Mouse (Mus musculus): ENCODE data around the gene Pafah2.

Gene Pafah2

DNA sequence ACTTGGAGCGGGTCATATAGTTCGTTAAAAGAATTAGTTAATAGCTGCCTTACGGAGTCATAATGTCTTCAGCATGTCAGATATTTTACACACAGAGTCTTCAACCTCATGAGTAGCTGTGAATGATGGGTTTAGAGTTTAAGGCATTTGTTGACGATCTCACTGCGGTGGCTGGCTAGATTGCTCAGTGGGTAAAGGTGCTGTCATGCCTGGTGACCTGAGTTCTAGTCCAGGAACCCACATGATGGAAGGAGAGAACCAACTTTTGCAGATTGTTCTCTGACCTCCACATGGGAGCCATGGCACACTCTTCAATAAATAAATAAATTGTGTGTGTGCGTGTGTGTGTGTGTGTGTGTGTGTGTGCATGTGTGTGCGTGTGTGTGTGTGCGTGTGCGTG is 1.6 kb downstream of the Pafah2 start:
- H3K9me3 ChIP-seq (ENCODE audit: low read length): no peaks in the 10 kb centered on the region
- H3K27me3 ChIP-seq (ENCODE audit: insufficient read depth, low read length): peaks cover 6% of the 10 kb centered on the region; the same call in 1 of the 2 replicates
- H3K4me3 ChIP-seq (replicated peaks; ENCODE audit: low read length): no peak overlapping the region
- peaks cover 57% of the 10 kb centered on the region for H3K4me1 ChIP-seq (replicated peaks; ENCODE audit: low read depth, low read length)
- peaks cover 3% of the 10 kb centered on the region; the same call in 1 of the 2 replicates for H3K36me3 ChIP-seq (ENCODE audit: insufficient read depth, low read length)
- TF ChIP-seq CTCF (conservative IDR thresholded peaks at IDR 0.05; ENCODE audit: low read length) (no peak), NANOG (IDR thresholded peaks at IDR 0.05; ENCODE audit: borderline replicate concordance, low read length) (no peak), POU5F1 (IDR thresholded peaks at IDR 0.05; ENCODE audit: borderline replicate concordance, low read length) (no peak)

DNA sequence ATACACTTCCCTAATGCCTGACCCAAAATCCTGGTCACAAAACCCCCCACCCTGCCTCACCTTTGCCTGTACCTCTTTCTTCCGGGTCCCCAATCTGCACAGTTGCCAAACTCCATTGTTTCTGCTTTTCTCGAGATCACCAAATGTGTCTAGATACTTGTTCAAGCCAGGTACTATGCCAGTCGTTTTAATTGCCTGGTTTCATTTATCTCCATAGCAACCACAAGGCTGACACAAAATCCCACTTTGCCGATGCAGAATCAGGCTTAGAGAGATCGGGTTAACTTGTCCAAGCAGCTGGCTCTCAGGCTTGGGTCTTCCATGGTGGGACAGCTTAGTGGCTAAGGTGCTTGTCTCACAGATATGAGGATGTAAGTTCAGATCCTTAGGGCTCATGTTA is 4.1 kb downstream of the Pafah2 start:
- Histone ChIP-seq H3K27me3 (ENCODE audit: insufficient read depth, low read length) (peaks cover 6% of the 10 kb centered on the region; the same call in 1 of the 2 replicates), H3K9me3 (ENCODE audit: low read length) (no peaks in the 10 kb centered on the region), H3K4me1 (replicated peaks; ENCODE audit: low read depth, low read length) (peaks cover 71% of the 10 kb centered on the region), H3K36me3 (ENCODE audit: insufficient read depth, low read length) (peaks cover 3% of the 10 kb centered on the region; the same call in 1 of the 2 replicates), H3K4me3 (replicated peaks; ENCODE audit: low read length) (0 out of 2 replicates have a peak overlapping the region, but pooled peaks have one; percentile 17)
- TF ChIP-seq CTCF (conservative IDR thresholded peaks at IDR 0.05; ENCODE audit: low read length) (no peak), NANOG (IDR thresholded peaks at IDR 0.05; ENCODE audit: borderline replicate concordance, low read length) (no peak)

DNA sequence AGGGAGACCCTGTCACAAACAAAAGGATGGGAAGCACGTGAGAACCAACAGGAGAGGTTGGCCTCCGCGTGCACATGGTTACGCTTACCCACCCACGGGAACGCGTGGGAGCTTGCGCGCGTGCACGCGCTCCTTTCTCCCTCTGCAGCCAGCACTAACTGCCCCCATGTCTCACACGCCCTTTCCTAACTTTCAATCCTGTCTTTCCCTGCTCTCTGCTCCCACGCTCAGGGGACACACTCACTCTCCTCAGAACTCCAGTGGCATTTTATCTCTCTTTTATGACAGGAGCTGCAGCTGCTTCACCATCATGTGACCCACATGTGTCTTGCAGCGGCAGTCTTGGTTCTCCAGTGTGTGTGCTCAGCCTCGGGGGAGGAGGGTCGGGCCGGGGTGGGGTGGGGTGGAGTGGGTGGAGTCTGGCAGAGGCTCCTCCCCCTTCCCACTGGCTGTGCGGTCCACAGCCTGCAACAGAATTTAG is 5.1 kb downstream of the Pafah2 start:
- Histone ChIP-seq H3K36me3 (ENCODE audit: insufficient read depth, low read length) (peaks cover 3% of the 10 kb centered on the region; the same call in 1 of the 2 replicates), H3K27me3 (ENCODE audit: insufficient read depth, low read length) (peaks cover 6% of the 10 kb centered on the region; the same call in 1 of the 2 replicates), H3K4me1 (replicated peaks; ENCODE audit: low read depth, low read length) (peaks cover 67% of the 10 kb centered on the region), H3K4me3 (replicated peaks; ENCODE audit: low read length) (peak overlapping the region; percentile 80), H3K9me3 (ENCODE audit: low read length) (no peaks in the 10 kb centered on the region)
- TF ChIP-seq CTCF (conservative IDR thresholded peaks at IDR 0.05; ENCODE audit: low read length): no peak
- TF ChIP-seq NANOG (IDR thresholded peaks at IDR 0.05; ENCODE audit: borderline replicate concordance, low read length): no peak
- TF ChIP-seq POU5F1 (IDR thresholded peaks at IDR 0.05; ENCODE audit: borderline replicate concordance, low read length): no peak

DNA sequence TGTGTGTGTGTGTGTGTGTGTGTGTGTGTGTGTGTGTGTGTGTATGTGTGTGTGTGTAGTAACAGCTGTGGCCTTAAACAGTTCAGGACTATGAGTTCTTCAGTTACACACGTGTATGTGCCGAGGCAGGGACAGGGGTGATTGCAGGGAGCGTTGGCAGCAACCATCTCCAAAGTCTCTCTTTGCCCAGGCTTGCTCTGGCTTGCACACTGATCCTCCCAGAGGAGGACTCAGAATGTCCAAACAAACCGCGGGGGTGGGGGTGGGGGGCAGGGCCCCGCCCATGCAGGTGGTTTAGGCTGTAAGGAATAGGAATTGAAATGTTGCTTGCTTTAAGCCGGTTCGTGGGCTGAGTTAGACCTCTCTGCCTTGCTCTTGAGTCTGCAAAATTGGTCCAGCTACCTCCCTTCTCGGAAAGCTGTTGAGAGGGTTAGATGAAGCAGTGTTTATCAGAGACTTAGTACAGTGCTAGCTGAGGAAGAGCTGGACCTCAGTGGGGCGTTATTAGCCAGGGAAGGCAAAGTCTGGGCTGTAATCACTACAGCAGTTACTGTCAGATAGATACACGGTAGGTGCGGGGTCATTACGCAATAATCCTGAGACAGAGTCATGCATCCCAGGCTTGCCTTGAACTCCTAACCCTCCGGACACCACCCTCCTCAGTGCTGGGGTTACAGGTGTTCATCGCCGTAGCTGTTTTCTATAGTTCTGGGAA is 5.9 kb downstream of the Pafah2 start:
- Histone ChIP-seq H3K36me3 (ENCODE audit: insufficient read depth, low read length) (peaks cover 3% of the 10 kb centered on the region; the same call in 1 of the 2 replicates), H3K9me3 (ENCODE audit: low read length) (no peaks in the 10 kb centered on the region), H3K27me3 (ENCODE audit: insufficient read depth, low read length) (peaks cover 6% of the 10 kb centered on the region; the same call in 1 of the 2 replicates), H3K4me1 (replicated peaks; ENCODE audit: low read depth, low read length) (peaks cover 61% of the 10 kb centered on the region), H3K4me3 (replicated peaks; ENCODE audit: low read length) (peak overlapping the region; percentile 80)
- no peak for TF ChIP-seq CTCF (conservative IDR thresholded peaks at IDR 0.05; ENCODE audit: low read length)
- no peak for TF ChIP-seq POU5F1 (IDR thresholded peaks at IDR 0.05; ENCODE audit: borderline replicate concordance, low read length)
- no peak for TF ChIP-seq NANOG (IDR thresholded peaks at IDR 0.05; ENCODE audit: borderline replicate concordance, low read length)

DNA sequence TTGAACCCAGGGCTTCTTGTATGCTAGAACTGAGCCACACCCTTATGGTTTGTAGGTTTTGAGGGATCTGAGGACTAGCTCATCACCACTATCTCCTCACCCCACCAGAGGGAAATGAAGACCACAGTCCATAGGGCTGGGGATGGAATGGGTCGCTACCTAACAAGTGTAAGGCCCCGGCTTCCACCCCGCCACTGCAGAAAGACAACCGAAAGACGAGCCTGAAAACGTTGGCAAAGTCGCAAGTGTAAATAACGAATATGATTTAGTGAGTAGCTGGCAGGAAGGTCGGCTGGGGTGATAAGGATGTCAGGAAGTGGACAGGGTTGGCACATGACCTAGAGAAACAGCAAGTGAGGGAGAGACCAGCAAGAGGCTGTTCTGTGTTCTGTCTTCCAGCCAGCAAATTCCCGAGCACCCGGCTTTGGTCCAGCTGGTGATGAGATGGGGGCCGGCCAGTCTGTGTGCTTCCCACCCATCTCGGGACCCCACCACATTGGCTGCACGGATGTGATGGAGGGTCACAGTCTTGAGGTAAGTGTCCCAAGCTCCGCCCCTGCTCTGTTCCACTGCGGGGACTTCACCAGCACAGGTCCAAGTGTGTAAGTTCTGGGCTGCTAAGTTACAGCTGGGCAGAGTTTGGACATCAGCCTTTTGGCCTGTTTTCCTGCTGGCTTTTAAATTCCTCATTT is 6.6 kb downstream of the Pafah2 start:
- Histone ChIP-seq H3K4me3 (replicated peaks; ENCODE audit: low read length) (peak overlapping the region; percentile 2; the same call in 1 of the 2 replicates), H3K9me3 (ENCODE audit: low read length) (no peaks in the 10 kb centered on the region), H3K4me1 (replicated peaks; ENCODE audit: low read depth, low read length) (peaks cover 54% of the 10 kb centered on the region), H3K36me3 (ENCODE audit: insufficient read depth, low read length) (peaks cover 8% of the 10 kb centered on the region), H3K27me3 (ENCODE audit: insufficient read depth, low read length) (peaks cover 6% of the 10 kb centered on the region; the same call in 1 of the 2 replicates)
- TF ChIP-seq NANOG (IDR thresholded peaks at IDR 0.05; ENCODE audit: borderline replicate concordance, low read length) (no peak), CTCF (conservative IDR thresholded peaks at IDR 0.05; ENCODE audit: low read length) (no peak), POU5F1 (IDR thresholded peaks at IDR 0.05; ENCODE audit: borderline replicate concordance, low read length) (no peak)

DNA sequence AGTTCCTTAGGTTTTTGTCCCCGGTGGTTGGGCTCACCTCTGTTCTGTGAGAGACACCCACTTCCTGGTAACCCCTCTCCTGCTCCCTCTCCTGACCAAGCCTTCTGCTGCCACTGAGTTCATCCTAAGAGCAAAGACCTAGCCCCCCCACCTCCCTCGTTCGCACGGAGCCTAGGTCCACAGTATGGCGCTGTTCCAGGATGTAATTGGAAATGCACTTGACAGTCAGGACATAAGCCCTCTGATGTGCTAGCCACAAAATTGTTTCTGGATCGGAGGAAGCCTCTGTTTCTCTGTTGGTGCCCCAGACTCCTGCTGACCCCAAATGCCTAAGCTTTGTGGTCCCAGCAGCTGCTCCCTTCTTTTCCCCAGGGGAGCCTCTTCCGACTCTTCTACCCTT is 7.6 kb downstream of the Pafah2 start:
- no peaks in the 10 kb centered on the region for H3K9me3 ChIP-seq (ENCODE audit: low read length)
- H3K36me3 ChIP-seq (ENCODE audit: insufficient read depth, low read length): peaks cover 8% of the 10 kb centered on the region
- H3K27me3 ChIP-seq (ENCODE audit: insufficient read depth, low read length): peaks cover 6% of the 10 kb centered on the region; the same call in 1 of the 2 replicates
- no peak for TF ChIP-seq NANOG (IDR thresholded peaks at IDR 0.05; ENCODE audit: borderline replicate concordance, low read length)
- no peak for TF ChIP-seq POU5F1 (IDR thresholded peaks at IDR 0.05; ENCODE audit: borderline replicate concordance, low read length)
- peak; percentile 28 for TF ChIP-seq CTCF (conservative IDR thresholded peaks at IDR 0.05; ENCODE audit: low read length)
- H3K4me1 ChIP-seq (replicated peaks; ENCODE audit: low read depth, low read length): peaks cover 51% of the 10 kb centered on the region
- no peak overlapping the region for H3K4me3 ChIP-seq (replicated peaks; ENCODE audit: low read length)

DNA sequence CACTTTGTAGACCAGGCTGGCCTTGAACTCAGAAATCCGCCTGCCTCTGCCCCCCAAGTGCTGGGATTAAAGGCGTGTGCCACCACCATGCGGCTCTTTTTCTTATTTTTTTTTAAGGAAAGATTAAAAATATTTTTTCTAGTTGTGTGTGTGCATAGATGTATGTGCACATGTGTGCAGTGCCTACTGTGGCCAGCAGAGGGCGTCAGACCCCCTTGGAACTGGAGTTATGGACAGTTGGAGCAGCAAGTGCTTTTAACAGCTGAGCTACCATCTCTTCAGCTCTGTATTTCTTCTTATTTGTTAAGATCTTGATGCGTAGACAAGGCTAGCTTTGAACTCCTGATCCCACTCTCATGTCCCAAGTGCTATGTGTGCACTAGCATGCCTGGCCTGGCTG is 13.2 kb downstream of the Pafah2 start:
- Histone ChIP-seq H3K9me3 (ENCODE audit: low read length) (no peaks in the 10 kb centered on the region), H3K4me1 (replicated peaks; ENCODE audit: low read depth, low read length) (peaks cover 30% of the 10 kb centered on the region)

DNA sequence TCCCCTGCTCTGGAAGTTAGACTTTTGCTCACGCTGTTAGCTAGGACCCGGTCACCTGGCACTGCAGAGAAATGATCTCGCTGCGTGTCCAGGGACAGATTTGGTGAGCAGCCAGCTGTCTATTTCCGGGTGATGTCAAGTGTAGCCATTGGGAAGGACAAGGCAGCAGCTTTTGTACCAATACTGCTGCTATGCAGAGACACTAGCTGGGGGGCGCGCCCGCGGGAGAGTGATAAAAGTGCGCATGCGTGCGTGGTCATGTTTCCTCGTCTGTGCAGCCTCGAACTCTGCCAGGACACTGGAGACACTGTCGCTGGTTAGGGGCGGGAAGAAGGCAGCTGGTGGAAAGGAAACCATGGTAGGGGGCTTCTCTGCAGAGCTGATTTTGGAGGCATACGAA is 20.1 kb downstream of the Pafah2 start:
- Histone ChIP-seq H3K4me1 (replicated peaks; ENCODE audit: low read depth, low read length) (peaks cover 50% of the 10 kb centered on the region), H3K27me3 (ENCODE audit: insufficient read depth, low read length) (peaks cover 11% of the 10 kb centered on the region; the same call in 1 of the 2 replicates), H3K4me3 (replicated peaks; ENCODE audit: low read length) (peak overlapping the region; percentile 48), H3K36me3 (ENCODE audit: insufficient read depth, low read length) (peaks cover 18% of the 10 kb centered on the region), H3K9me3 (ENCODE audit: low read length) (no peaks in the 10 kb centered on the region)
- TF ChIP-seq POU5F1 (IDR thresholded peaks at IDR 0.05; ENCODE audit: borderline replicate concordance, low read length): no peak
- TF ChIP-seq NANOG (IDR thresholded peaks at IDR 0.05; ENCODE audit: borderline replicate concordance, low read length): no peak
- no peak for TF ChIP-seq CTCF (conservative IDR thresholded peaks at IDR 0.05; ENCODE audit: low read length)

More for the DNA sequence above, 13.2 kb downstream of the Pafah2 start:
- Histone ChIP-seq H3K27me3 (ENCODE audit: insufficient read depth, low read length) (no peaks in the 10 kb centered on the region), H3K4me3 (replicated peaks; ENCODE audit: low read length) (no peak overlapping the region), H3K36me3 (ENCODE audit: insufficient read depth, low read length) (peaks cover 11% of the 10 kb centered on the region)
- TF ChIP-seq CTCF (conservative IDR thresholded peaks at IDR 0.05; ENCODE audit: low read length) (peak; percentile 89), POU5F1 (IDR thresholded peaks at IDR 0.05; ENCODE audit: borderline replicate concordance, low read length) (no peak)

Data from E14TG2a.4 (cell line).